Mouse (Mus musculus): ENCODE measurements around the gene Tmem108. TPM values are rescaled to one million over a fixed set of nuclear protein-coding genes. Genes with fewer than 3 reads are reported as not detected.

Tmem108 gene
- polyA plus RNA-seq, 1 experiment = 0.01 TPM

- no peak for TF ChIP-seq FOSL1 (IDR thresholded peaks at IDR 0.05; ENCODE audit: insufficient read depth, low read length, poor library complexity, severe bottlenecking)
- TF ChIP-seq MYOG (IDR thresholded peaks at IDR 0.05; ENCODE audit: control insufficient read depth, extremely low read depth, insufficient read length) = no peak
- no peak for TF ChIP-seq CEBPB (IDR thresholded peaks at IDR 0.05; ENCODE audit: low read depth)
- TF ChIP-seq MAX (IDR thresholded peaks at IDR 0.05) = no peak
- no peak for TF ChIP-seq CTCF (IDR thresholded peaks at IDR 0.05; ENCODE audit: control insufficient read depth, insufficient read depth, insufficient read length)
- TF ChIP-seq USF1 (IDR thresholded peaks at IDR 0.05; ENCODE audit: low read depth) = no peak
- no peak for TF ChIP-seq MYOD1 (IDR thresholded peaks at IDR 0.05; ENCODE audit: control insufficient read depth, insufficient read length, low read depth)
- no peaks in the 10 kb centered on the region for H3K36me3 ChIP-seq (ENCODE audit: control insufficient read depth, insufficient read depth)
- no peaks in the 10 kb centered on the region for H3K79me2 ChIP-seq (ENCODE audit: control insufficient read depth, insufficient read depth)
- H3ac ChIP-seq (ENCODE audit: control insufficient read depth, insufficient read length, low read depth) = no peak overlapping the region
- H3K79me3 ChIP-seq (ENCODE audit: low read depth) = no peaks in the 10 kb centered on the region
- no peaks in the 10 kb centered on the region for H3K27me3 ChIP-seq (ENCODE audit: control insufficient read depth, insufficient read depth, insufficient read length)
- no peak overlapping the region for H3K4me3 ChIP-seq (ENCODE audit: insufficient read depth, poor library complexity, severe bottlenecking)
These were observed 104.3 kb downstream of the Tmem108 start for GRCm38 (mm10) chr9:103657183-103657975.

GRCm38 (mm10) chr9:103653995-103654587 is 107.5 kb downstream of the Tmem108 start:
- Histone ChIP-seq H3ac (ENCODE audit: control insufficient read depth, insufficient read length, low read depth) (no peak overlapping the region), H3K79me2 (ENCODE audit: control insufficient read depth, insufficient read depth) (no peaks in the 10 kb centered on the region), H3K36me3 (ENCODE audit: control insufficient read depth, insufficient read depth) (no peaks in the 10 kb centered on the region), H3K4me3 (ENCODE audit: insufficient read depth, poor library complexity, severe bottlenecking) (no peak overlapping the region), H3K79me3 (ENCODE audit: low read depth) (no peaks in the 10 kb centered on the region), H3K27me3 (ENCODE audit: control insufficient read depth, insufficient read depth, insufficient read length) (no peaks in the 10 kb centered on the region)
- no peak for TF ChIP-seq CEBPB (IDR thresholded peaks at IDR 0.05; ENCODE audit: low read depth)
- TF ChIP-seq MYOG (IDR thresholded peaks at IDR 0.05; ENCODE audit: control insufficient read depth, extremely low read depth, insufficient read length) = no peak
- no peak for TF ChIP-seq USF1 (IDR thresholded peaks at IDR 0.05; ENCODE audit: low read depth)
- no peak for TF ChIP-seq CTCF (IDR thresholded peaks at IDR 0.05; ENCODE audit: control insufficient read depth, insufficient read depth, insufficient read length)

GRCm38 (mm10) chr9:103652127-103652882 is 109.3 kb downstream of the Tmem108 start:
- no peak for TF ChIP-seq FOSL1 (IDR thresholded peaks at IDR 0.05; ENCODE audit: insufficient read depth, low read length, poor library complexity, severe bottlenecking)
- TF ChIP-seq MAX (IDR thresholded peaks at IDR 0.05) = no peak
- no peak for TF ChIP-seq CEBPB (IDR thresholded peaks at IDR 0.05; ENCODE audit: low read depth)
- TF ChIP-seq MYOG (IDR thresholded peaks at IDR 0.05; ENCODE audit: control insufficient read depth, extremely low read depth, insufficient read length) = no peak
- no peak for TF ChIP-seq MYOD1 (IDR thresholded peaks at IDR 0.05; ENCODE audit: control insufficient read depth, insufficient read length, low read depth)
- no peak for TF ChIP-seq CTCF (IDR thresholded peaks at IDR 0.05; ENCODE audit: control insufficient read depth, insufficient read depth, insufficient read length)
- no peak for TF ChIP-seq USF1 (IDR thresholded peaks at IDR 0.05; ENCODE audit: low read depth)
- Histone ChIP-seq H3ac (ENCODE audit: control insufficient read depth, insufficient read length, low read depth) (no peak overlapping the region), H3K4me3 (ENCODE audit: insufficient read depth, poor library complexity, severe bottlenecking) (no peak overlapping the region), H3K79me2 (ENCODE audit: control insufficient read depth, insufficient read depth) (no peaks in the 10 kb centered on the region), H3K27me3 (ENCODE audit: control insufficient read depth, insufficient read depth, insufficient read length) (no peaks in the 10 kb centered on the region), H3K79me3 (ENCODE audit: low read depth) (no peaks in the 10 kb centered on the region), H3K36me3 (ENCODE audit: control insufficient read depth, insufficient read depth) (no peaks in the 10 kb centered on the region)

- Histone ChIP-seq H3K4me3 (ENCODE audit: insufficient read depth, poor library complexity, severe bottlenecking) (no peak overlapping the region), H3K79me2 (ENCODE audit: control insufficient read depth, insufficient read depth) (no peaks in the 10 kb centered on the region), H3K79me3 (ENCODE audit: low read depth) (no peaks in the 10 kb centered on the region), H3K36me3 (ENCODE audit: control insufficient read depth, insufficient read depth) (no peaks in the 10 kb centered on the region), H3ac (ENCODE audit: control insufficient read depth, insufficient read length, low read depth) (no peak overlapping the region), H3K27me3 (ENCODE audit: control insufficient read depth, insufficient read depth, insufficient read length) (no peaks in the 10 kb centered on the region)
- TF ChIP-seq MAX (IDR thresholded peaks at IDR 0.05) = no peak
- no peak for TF ChIP-seq FOSL1 (IDR thresholded peaks at IDR 0.05; ENCODE audit: insufficient read depth, low read length, poor library complexity, severe bottlenecking)
- no peak for TF ChIP-seq USF1 (IDR thresholded peaks at IDR 0.05; ENCODE audit: low read depth)
- no peak for TF ChIP-seq CTCF (IDR thresholded peaks at IDR 0.05; ENCODE audit: control insufficient read depth, insufficient read depth, insufficient read length)
- TF ChIP-seq MYOD1 (IDR thresholded peaks at IDR 0.05; ENCODE audit: control insufficient read depth, insufficient read length, low read depth) = no peak
- no peak for TF ChIP-seq CEBPB (IDR thresholded peaks at IDR 0.05; ENCODE audit: low read depth)
- TF ChIP-seq MYOG (IDR thresholded peaks at IDR 0.05; ENCODE audit: control insufficient read depth, extremely low read depth, insufficient read length) = no peak
These were observed 115.0 kb downstream of the Tmem108 start for GRCm38 (mm10) chr9:103646605-103647004.

GRCm38 (mm10) chr9:103645724-103646123 is 115.9 kb downstream of the Tmem108 start:
- Histone ChIP-seq H3K36me3 (ENCODE audit: control insufficient read depth, insufficient read depth) (no peaks in the 10 kb centered on the region), H3K79me3 (ENCODE audit: low read depth) (no peaks in the 10 kb centered on the region), H3K4me3 (ENCODE audit: insufficient read depth, poor library complexity, severe bottlenecking) (no peak overlapping the region), H3K27me3 (ENCODE audit: control insufficient read depth, insufficient read depth, insufficient read length) (no peaks in the 10 kb centered on the region), H3ac (ENCODE audit: control insufficient read depth, insufficient read length, low read depth) (no peak overlapping the region), H3K79me2 (ENCODE audit: control insufficient read depth, insufficient read depth) (no peaks in the 10 kb centered on the region)
- TF ChIP-seq CTCF (IDR thresholded peaks at IDR 0.05; ENCODE audit: control insufficient read depth, insufficient read depth, insufficient read length) (no peak), MAX (IDR thresholded peaks at IDR 0.05) (no peak)

Measured in C2C12 (cell line).